Mouse (Mus musculus): ENCODE data around the gene Zrsr1. TPM values are rescaled to one million over a fixed set of nuclear protein-coding genes. Genes with fewer than 3 reads are reported as not detected.

The Zrsr1 gene
- polyA plus RNA-seq, 1 experiment = 3.4 TPM

- Histone ChIP-seq H3K36me3 (ENCODE audit: control insufficient read depth, insufficient read depth, low read length) (no peaks in the 10 kb centered on the region; the same call in 1 of the 2 replicates), H3K27me3 (ENCODE audit: control insufficient read depth, insufficient read depth, low read length) (no peaks in the 10 kb centered on the region), H3K4me3 (ENCODE audit: control insufficient read depth, insufficient read depth, low read length) (no peak overlapping the region), H3K27ac (ENCODE audit: control insufficient read depth, insufficient read depth, low read length) (no peak overlapping the region), H3K4me1 (replicated peaks; ENCODE audit: control insufficient read depth, insufficient read depth, low read length) (no peaks in the 10 kb centered on the region)
- no peak for DNase-seq
- TF ChIP-seq CTCF (IDR thresholded peaks at IDR 0.05; ENCODE audit: borderline replicate concordance, control insufficient read depth, extremely low read depth, insufficient read depth, low read length, poor library complexity) (no peak), POLR2A (IDR thresholded peaks at IDR 0.05; ENCODE audit: control insufficient read depth, extremely low read depth, insufficient read depth, low read length, poor library complexity) (no peak)
- WGBS = 68% methylated on average over 7 of the region's 7 CpGs
Measured at GRCm38 (mm10) chr11:22952668-22953067, 19.1 kb upstream of the Zrsr1 start.

GRCm38 (mm10) chr11:22956346-22956745, 15.5 kb upstream of the Zrsr1 start:
- Histone ChIP-seq H3K27me3 (ENCODE audit: control insufficient read depth, insufficient read depth, low read length) (no peaks in the 10 kb centered on the region), H3K36me3 (ENCODE audit: control insufficient read depth, insufficient read depth, low read length) (no peaks in the 10 kb centered on the region; the same call in 1 of the 2 replicates), H3K27ac (ENCODE audit: control insufficient read depth, insufficient read depth, low read length) (no peak overlapping the region), H3K4me1 (replicated peaks; ENCODE audit: control insufficient read depth, insufficient read depth, low read length) (no peaks in the 10 kb centered on the region), H3K4me3 (ENCODE audit: control insufficient read depth, insufficient read depth, low read length) (no peak overlapping the region)
- no peak for TF ChIP-seq POLR2A (IDR thresholded peaks at IDR 0.05; ENCODE audit: control insufficient read depth, extremely low read depth, insufficient read depth, low read length, poor library complexity)
- no peak for TF ChIP-seq CTCF (IDR thresholded peaks at IDR 0.05; ENCODE audit: borderline replicate concordance, control insufficient read depth, extremely low read depth, insufficient read depth, low read length, poor library complexity)
- 97% methylated on average over 6 of the region's 6 CpGs for WGBS
- DNase-seq = no peak

- no peak overlapping the region for H3K4me3 ChIP-seq (ENCODE audit: control insufficient read depth, insufficient read depth, low read length)
- H3K27me3 ChIP-seq (ENCODE audit: control insufficient read depth, insufficient read depth, low read length) = no peaks in the 10 kb centered on the region
- no peak overlapping the region for H3K27ac ChIP-seq (ENCODE audit: control insufficient read depth, insufficient read depth, low read length)
- WGBS = 76% methylated on average over 4 of the region's 4 CpGs
- no peaks in the 10 kb centered on the region; the same call in 1 of the 2 replicates for H3K36me3 ChIP-seq (ENCODE audit: control insufficient read depth, insufficient read depth, low read length)
- no peaks in the 10 kb centered on the region for H3K4me1 ChIP-seq (replicated peaks; ENCODE audit: control insufficient read depth, insufficient read depth, low read length)
- peak; percentile 74 for DNase-seq
- TF ChIP-seq CTCF (IDR thresholded peaks at IDR 0.05; ENCODE audit: borderline replicate concordance, control insufficient read depth, extremely low read depth, insufficient read depth, low read length, poor library complexity) (peak; percentile 85; the same call in 1 of the 2 replicates), POLR2A (IDR thresholded peaks at IDR 0.05; ENCODE audit: control insufficient read depth, extremely low read depth, insufficient read depth, low read length, poor library complexity) (no peak)
Measured at GRCm38 (mm10) chr11:22956830-22957229, 15.0 kb upstream of the Zrsr1 start.

- Histone ChIP-seq H3K4me1 (replicated peaks; ENCODE audit: control insufficient read depth, insufficient read depth, low read length) (no peaks in the 10 kb centered on the region), H3K36me3 (ENCODE audit: control insufficient read depth, insufficient read depth, low read length) (no peaks in the 10 kb centered on the region; the same call in 1 of the 2 replicates), H3K27ac (ENCODE audit: control insufficient read depth, insufficient read depth, low read length) (no peak overlapping the region), H3K4me3 (ENCODE audit: control insufficient read depth, insufficient read depth, low read length) (no peak overlapping the region), H3K27me3 (ENCODE audit: control insufficient read depth, insufficient read depth, low read length) (no peaks in the 10 kb centered on the region)
- WGBS = 94% methylated on average over 4 of the region's 4 CpGs
- peak; percentile 36 for DNase-seq
- TF ChIP-seq POLR2A (IDR thresholded peaks at IDR 0.05; ENCODE audit: control insufficient read depth, extremely low read depth, insufficient read depth, low read length, poor library complexity) (no peak), CTCF (IDR thresholded peaks at IDR 0.05; ENCODE audit: borderline replicate concordance, control insufficient read depth, extremely low read depth, insufficient read depth, low read length, poor library complexity) (no peak)
Measured at GRCm38 (mm10) chr11:22957791-22958374, 13.9 kb upstream of the Zrsr1 start.

- TF ChIP-seq POLR2A (IDR thresholded peaks at IDR 0.05; ENCODE audit: control insufficient read depth, extremely low read depth, insufficient read depth, low read length, poor library complexity) = no peak
- no peak for TF ChIP-seq CTCF (IDR thresholded peaks at IDR 0.05; ENCODE audit: borderline replicate concordance, control insufficient read depth, extremely low read depth, insufficient read depth, low read length, poor library complexity)
- Histone ChIP-seq H3K27me3 (ENCODE audit: control insufficient read depth, insufficient read depth, low read length) (no peaks in the 10 kb centered on the region), H3K4me3 (ENCODE audit: control insufficient read depth, insufficient read depth, low read length) (no peak overlapping the region), H3K27ac (ENCODE audit: control insufficient read depth, insufficient read depth, low read length) (no peak overlapping the region), H3K36me3 (ENCODE audit: control insufficient read depth, insufficient read depth, low read length) (no peaks in the 10 kb centered on the region), H3K4me1 (replicated peaks; ENCODE audit: control insufficient read depth, insufficient read depth, low read length) (no peaks in the 10 kb centered on the region)
- DNase-seq = no peak
- 95% methylated on average over 1 of the region's 1 CpGs for WGBS
Measured at GRCm38 (mm10) chr11:22962101-22962500, 9.7 kb upstream of the Zrsr1 start.

- Histone ChIP-seq H3K4me1 (replicated peaks; ENCODE audit: control insufficient read depth, insufficient read depth, low read length) (no peaks in the 10 kb centered on the region), H3K27ac (ENCODE audit: control insufficient read depth, insufficient read depth, low read length) (no peak overlapping the region), H3K36me3 (ENCODE audit: control insufficient read depth, insufficient read depth, low read length) (no peaks in the 10 kb centered on the region), H3K27me3 (ENCODE audit: control insufficient read depth, insufficient read depth, low read length) (no peaks in the 10 kb centered on the region), H3K4me3 (ENCODE audit: control insufficient read depth, insufficient read depth, low read length) (no peak overlapping the region)
- TF ChIP-seq CTCF (IDR thresholded peaks at IDR 0.05; ENCODE audit: borderline replicate concordance, control insufficient read depth, extremely low read depth, insufficient read depth, low read length, poor library complexity) (no peak), POLR2A (IDR thresholded peaks at IDR 0.05; ENCODE audit: control insufficient read depth, extremely low read depth, insufficient read depth, low read length, poor library complexity) (no peak)
- no peak for DNase-seq
- WGBS = 95% methylated on average over 4 of the region's 4 CpGs
Measured at GRCm38 (mm10) chr11:22964401-22964800, 7.4 kb upstream of the Zrsr1 start.

Measured in thymus, adult 2 months (tissue).